Mouse (Mus musculus): ENCODE data around the gene Glis2.

Glis2 gene

DNA sequence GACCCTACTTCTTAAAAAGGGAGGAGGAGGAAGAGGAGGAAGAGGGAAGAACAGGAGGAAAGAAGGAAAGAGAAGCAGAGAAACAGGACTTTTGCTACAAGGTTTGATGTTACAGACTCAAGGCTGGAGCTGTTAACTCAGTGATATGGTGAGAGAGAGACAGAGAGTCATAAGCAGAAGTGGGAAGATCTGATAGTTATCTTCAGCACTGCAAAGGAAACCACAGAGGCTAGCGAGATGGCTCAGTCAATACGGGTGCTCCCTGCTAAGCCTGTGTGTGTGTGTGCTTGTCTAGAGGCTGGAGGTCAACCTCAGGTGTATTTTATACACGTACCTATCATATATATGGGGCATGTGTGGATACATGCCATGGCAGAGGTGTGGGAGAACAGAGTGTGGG is 10.7 kb upstream of the Glis2 start:
- DNase-seq (ENCODE audit: low spot score), result no peak

GRCm38 (mm10) chr16:4584438-4584837 is 10.1 kb upstream of the Glis2 start:
- DNase-seq (ENCODE audit: low spot score), result no peak

GRCm38 (mm10) chr16:4585642-4586530 is 8.6 kb upstream of the Glis2 start:
- no peak for DNase-seq (ENCODE audit: low spot score)

DNA sequence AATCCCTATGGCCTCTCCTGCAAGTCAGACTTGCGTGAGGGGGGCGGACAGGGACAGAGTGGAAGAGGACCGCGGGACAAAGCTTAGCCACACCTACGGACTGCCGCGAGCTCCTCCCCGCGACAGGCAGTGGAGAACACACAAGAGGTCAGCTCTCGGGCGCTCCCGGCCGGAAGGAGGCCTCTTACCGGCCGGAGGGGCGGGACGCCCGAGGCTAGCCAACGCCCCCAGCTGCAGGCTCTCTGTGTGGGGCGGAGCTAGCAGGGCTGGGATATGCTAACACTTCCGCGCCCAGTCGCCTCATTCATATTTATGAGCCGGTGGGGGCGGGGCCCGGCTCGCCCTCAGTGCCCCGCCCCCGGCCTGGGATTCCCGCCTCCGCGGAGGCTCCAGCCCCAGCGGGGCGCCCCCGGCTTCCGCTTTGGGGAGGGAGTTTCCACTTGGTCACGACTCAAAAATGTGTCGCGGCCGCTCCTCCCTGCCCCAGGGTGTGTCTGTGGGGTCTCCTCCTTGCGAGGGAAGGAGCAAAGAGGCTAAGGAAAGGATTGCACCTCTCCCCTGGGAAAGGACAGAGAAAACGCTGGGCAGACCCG is 7.9 kb upstream of the Glis2 start:
- peak; percentile 85 for DNase-seq (ENCODE audit: low spot score)

DNA sequence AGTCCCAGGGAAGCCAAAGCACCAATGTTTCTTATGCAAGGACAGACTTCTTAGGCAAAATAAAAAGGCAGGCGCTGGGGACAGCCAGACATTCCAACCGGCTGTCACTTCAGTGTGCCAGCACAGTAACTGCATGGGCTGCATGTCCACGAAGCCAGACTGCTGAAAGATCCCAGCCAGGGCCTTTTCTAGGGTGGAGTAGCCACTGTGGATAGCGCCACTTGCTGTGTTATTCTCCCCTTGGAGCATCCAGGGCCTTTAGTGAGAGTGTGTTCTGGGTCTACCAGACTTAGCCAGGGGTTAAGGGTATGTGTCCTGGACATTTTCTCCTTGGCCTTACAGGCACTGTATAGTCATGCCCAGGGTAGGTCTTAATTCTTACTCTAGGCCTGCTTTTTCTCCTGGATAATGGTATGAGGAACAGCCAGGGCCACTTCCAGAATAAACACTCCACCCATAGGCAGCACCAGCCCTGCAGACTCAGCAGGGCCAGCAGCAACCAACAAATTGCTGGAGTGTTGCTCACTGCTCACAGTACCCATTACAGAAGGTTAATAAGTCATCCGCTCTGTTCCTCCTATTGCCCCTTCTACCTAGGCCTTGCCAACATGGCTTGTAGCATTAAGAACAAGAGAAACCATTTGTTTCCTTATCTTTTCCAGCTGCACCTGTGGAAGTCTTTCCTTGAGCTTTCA is 6.8 kb upstream of the Glis2 start:
- no peak for DNase-seq (ENCODE audit: low spot score)

GRCm38 (mm10) chr16:4590236-4590635 is 4.3 kb upstream of the Glis2 start:
- DNase-seq (ENCODE audit: low spot score), result no peak

DNA sequence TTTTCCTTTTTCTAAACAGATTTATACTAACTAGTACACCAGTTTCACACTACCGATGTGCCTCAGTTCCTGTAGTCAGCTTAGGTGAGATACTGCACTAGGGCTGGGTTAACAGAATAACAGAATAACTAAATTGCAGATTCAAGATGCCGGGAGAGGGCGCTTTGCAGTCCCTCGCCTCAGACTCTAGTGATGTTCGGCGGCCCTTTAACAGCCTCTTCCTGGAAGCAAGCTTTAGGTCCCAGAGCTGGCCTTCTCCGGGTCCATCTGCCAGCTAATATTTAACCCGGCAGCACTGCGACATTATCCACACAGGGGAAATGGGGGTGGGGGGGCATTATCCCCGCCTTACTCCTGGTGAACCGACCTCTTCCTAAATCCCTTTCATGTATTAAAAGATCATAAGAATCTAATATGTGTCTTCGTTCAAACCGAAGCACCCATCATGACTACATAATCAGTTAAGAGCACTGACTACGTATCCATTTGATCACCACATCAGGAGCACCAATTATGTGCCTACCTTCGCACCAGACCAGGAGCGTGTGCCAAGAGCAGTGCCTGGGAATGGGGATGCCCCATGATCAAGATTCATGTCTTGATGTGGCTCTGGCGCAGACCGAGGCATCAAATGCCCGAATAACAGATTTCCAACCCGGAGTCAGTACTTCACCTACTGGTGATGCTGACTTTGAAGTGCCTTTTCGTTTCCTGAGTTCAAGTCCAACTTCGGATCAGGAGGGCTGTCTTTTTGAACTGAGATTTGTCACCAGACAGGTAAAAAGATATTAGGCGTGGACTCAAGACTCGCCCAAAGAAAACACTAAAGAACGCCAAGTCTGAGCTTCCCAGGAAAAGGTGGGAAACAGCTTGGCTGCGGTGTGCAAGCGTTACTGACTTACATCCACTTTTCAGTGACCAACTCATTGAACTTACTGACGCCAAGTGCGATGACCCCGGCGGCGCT is 1.3 kb upstream of the Glis2 start:
- no peak for DNase-seq (ENCODE audit: low spot score)

GRCm38 (mm10) chr16:4594814-4595526 is 457 bp downstream of the Glis2 start:
- DNase-seq (ENCODE audit: low spot score), result no peak

GRCm38 (mm10) chr16:4595527-4595963 is 1.0 kb downstream of the Glis2 start:
- no peak for DNase-seq (ENCODE audit: low spot score)

GRCm38 (mm10) chr16:4596141-4596728 is 1.7 kb downstream of the Glis2 start:
- no peak for DNase-seq (ENCODE audit: low spot score)

DNA sequence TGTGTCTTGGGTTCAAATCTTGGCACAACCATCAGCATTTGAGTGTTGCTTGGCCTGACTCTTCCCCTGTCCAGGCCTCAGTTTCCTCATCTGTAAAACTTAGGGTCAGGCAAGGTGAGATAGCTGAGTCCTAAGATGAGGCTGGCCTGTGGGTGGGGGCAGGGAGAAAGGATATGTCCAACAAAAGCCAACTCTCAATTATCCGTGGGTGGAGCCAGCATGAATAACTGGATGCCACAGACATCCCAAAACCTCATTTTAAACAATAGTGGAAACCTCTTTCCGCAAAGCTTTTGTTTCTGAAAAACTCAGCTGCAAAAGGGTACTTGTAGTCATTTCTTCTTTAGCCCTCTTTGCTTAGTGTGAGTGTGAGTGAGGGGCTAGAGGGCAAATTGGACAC is 2.3 kb downstream of the Glis2 start:
- no peak for DNase-seq (ENCODE audit: low spot score)

GRCm38 (mm10) chr16:4597296-4597695 is 2.8 kb downstream of the Glis2 start:
- DNase-seq (ENCODE audit: low spot score), result no peak

- no peak for DNase-seq (ENCODE audit: low spot score)
Observed at GRCm38 (mm10) chr16:4598041-4598440, 3.5 kb downstream of the Glis2 start.

- DNase-seq (ENCODE audit: low spot score), result no peak
Observed at GRCm38 (mm10) chr16:4598891-4599543, 4.5 kb downstream of the Glis2 start.

GRCm38 (mm10) chr16:4599616-4600015 is 5.1 kb downstream of the Glis2 start:
- no peak for DNase-seq (ENCODE audit: low spot score)

DNA sequence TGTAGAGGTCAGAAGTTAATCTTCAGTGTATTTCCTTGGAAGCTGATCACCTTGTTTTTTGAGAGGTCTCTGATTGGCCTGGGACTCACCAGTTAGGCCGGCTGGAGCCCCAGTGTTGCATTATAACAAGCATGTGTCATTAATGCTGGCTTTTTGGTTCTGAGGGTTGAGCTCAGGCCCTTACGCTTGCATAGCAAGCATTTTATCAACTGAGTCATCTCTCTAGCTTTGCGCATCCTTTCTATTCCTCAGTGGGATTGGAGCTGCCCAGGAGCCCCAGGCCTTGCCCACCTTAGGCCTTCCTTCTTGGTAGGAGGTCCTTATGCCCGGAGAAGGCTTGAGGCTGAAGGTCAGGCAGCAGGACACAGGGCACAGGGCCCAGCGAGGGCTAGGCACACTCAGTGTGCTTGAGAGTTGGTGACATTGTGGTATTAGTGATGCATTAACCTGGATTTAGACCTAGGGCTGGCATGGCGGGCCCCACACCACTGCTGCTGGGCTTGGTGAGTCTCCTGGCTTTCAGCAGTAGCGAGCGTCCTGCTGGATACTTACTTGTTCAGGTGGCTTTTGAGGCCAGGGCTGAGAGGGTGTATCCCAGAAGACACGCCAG is 6.3 kb downstream of the Glis2 start:
- DNase-seq (ENCODE audit: low spot score), result no peak

DNA sequence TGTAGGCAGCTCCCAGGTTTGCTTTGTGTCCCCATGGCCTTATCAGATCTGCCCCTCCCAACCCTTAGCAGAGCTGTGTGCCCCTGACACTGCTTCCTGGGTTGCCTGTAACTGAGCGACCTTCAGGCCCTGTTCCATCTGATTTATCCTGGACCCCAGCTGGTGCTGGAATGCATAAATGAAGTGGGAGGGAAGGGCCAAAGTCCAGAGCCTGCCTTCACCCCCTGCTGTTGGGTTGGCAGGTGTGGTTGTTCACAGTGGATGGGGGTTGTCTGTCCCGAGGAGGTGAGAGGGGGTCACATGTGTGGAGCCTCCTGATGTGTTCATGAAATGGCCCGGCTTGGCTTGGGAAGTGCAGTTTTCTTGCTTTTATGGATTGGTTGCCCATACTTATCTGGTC is 7.7 kb downstream of the Glis2 start:
- no peak for DNase-seq (ENCODE audit: low spot score)

GRCm38 (mm10) chr16:4602766-4603452 is 8.4 kb downstream of the Glis2 start:
- DNase-seq (ENCODE audit: low spot score), result no peak

- DNase-seq (ENCODE audit: low spot score), result no peak
Observed at GRCm38 (mm10) chr16:4603453-4603837, 8.9 kb downstream of the Glis2 start.

Data from left cerebral cortex, adult 11 months (tissue).